Mouse (Mus musculus) thymus, adult 2 months (tissue): ENCODE data around the gene Nos1.

Experiments used
- CTCF ChIP-seq: fragments of 200-500 bp; IDR thresholded peaks from 2 replicates; pipeline ENCODE4 v1.5.1; 2012; ENCODE audit warnings: mild to moderate bottlenecking, control low read depth, low read length, moderate library complexity, borderline replicate concordance; ENCODE audit not compliant: control insufficient read depth, poor library complexity, insufficient read depth; ENCODE audit errors: extremely low read depth
- POLR2A ChIP-seq: fragments of 200-500 bp; IDR thresholded peaks from 2 replicates; pipeline ENCODE4 v1.6.1; 2012; ENCODE audit warnings: mild to moderate bottlenecking, low read length, control low read depth, moderate library complexity; ENCODE audit not compliant: control insufficient read depth, poor library complexity, insufficient read depth; ENCODE audit errors: extremely low read depth

DNA sequence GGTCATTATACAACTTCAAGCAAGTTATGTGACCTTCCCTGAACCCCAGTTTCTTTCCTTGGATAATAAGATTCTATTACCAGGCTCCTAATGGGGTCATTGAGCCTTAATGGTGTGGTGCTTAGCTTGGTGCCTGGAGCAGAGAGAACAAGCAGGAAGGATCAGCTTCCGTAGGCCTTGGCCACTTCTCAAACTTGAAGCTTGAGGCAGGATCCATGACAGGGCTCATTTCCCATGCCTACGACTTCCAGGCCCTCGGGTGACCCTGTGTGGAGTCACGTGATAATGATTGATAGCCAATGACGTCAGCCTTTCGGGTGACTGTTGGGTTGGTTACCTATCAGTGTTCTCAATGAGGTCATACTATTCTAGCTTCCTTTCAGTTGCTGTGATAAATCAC, 46.5 kb downstream of the Nos1 start:
- TF ChIP-seq CTCF (no peak), POLR2A (no peak)
